Mouse (Mus musculus): ENCODE results near the gene Fam183b. TPM values are rescaled to one million over a fixed set of nuclear protein-coding genes. Genes with fewer than 3 reads are reported as not detected.
A peak's percentile ranks its signal among the peaks of the same experiment; 100 is the strongest.
"Not testable (repeated sequence)": the region's sequence is repeated elsewhere in the genome, so short reads cannot be mapped to it uniquely, and the experiment has no call there.

The Fam183b gene
- polyA plus RNA-seq, 1 experiment from 2014 or later = not detected

DNA sequence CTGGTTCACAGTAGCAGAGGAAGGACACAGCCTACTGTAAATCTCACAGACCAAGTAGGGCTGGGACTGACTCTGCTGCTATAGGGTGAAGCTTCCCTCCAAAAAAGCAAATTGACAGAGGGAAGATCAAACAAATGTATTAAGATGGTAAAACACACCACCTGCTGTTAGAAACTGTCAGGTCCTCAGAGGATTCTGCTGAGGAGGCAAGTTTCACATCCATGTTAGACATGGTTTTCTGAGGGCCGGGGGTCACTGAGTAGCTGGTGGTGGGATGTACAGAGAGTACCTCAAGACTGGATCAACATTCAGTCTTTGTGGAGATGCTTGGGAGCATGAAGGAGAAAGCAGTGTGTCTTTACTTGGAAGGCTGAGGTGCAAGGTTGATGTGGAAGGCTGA is 13.9 kb upstream of the Fam183b start:
- Histone ChIP-seq H3K9ac (no peak overlapping the region), H3K4me3 (ENCODE audit: low read depth, low read length) (no peak overlapping the region), H3K4me1 (ENCODE audit: insufficient read depth) (no peaks in the 10 kb centered on the region), H3K36me3 (ENCODE audit: insufficient read depth) (no peaks in the 10 kb centered on the region), H3K9me3 (ENCODE audit: low read depth, low read length) (no peaks in the 10 kb centered on the region), H3K27me3 (ENCODE audit: insufficient read depth, low read length) (no peaks in the 10 kb centered on the region), H3K4me2 (no peak overlapping the region), H3K27ac (ENCODE audit: low read depth) (no peak overlapping the region)
- WGBS = 77% methylated on average over 1 of the region's 1 CpGs
- TF ChIP-seq CTCF (IDR thresholded peaks at IDR 0.05; ENCODE audit: low read depth) = no peak
- no peak for ATAC-seq (ENCODE audit: insufficient read depth)
- no peak for DNase-seq

DNA sequence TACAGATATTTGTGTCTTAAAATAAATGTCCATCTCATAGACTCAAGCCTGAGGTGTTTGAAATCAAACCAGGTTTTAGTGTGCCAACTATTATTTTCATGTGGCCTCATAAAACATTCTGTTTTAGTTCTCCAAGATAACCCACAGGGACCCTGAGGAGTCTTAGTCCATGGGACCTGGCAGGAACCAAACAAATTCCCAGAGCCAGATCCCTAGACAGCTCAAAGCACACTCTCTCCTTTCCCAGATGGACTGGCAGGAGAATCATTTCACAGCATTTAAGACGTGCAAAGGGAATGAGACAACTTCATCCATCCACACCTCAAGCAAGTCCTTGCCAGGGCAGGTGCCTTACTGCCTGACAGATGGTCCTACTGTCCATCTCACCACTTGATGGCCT is 12.9 kb upstream of the Fam183b start, which contains the start of gene Olfr313:
Olfr313 (plus strand) TSS at position 301 of the 400 bp plus-strand sequence.
- not testable (repeated sequence) for H3K27ac ChIP-seq (ENCODE audit: low read depth); H3K36me3 ChIP-seq (ENCODE audit: insufficient read depth); H3K4me3 ChIP-seq (ENCODE audit: low read depth, low read length); H3K27me3 ChIP-seq (ENCODE audit: insufficient read depth, low read length); H3K4me1 ChIP-seq (ENCODE audit: insufficient read depth); H3K9ac ChIP-seq; DNase-seq; H3K9me3 ChIP-seq (ENCODE audit: low read depth, low read length); H3K4me2 ChIP-seq; ATAC-seq (ENCODE audit: insufficient read depth)
- 44% methylated on average over 1 of the region's 1 CpGs for WGBS

DNA sequence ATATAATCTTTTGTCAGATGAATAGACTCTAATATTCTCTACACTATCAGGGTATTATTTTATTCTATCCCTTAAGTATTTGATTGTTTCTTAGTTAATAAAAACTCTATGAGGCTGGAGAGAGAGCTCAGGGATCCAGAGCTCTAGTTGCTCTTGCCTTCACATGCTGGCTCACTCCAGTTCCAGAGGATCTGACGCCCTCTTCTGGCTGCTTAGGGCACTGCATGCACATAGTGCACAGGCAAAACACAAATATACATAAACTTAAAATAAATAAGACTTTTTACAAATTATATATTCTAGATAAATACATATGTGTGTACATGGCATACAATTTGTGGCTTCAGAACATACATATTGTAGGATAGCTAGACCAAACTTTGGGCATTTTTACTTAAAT is 10.2 kb upstream of the Fam183b start:
- WGBS = 6% methylated on average over 1 of the region's 1 CpGs
- Histone ChIP-seq H3K4me3 (ENCODE audit: low read depth, low read length) (no peak overlapping the region), H3K9me3 (ENCODE audit: low read depth, low read length) (no peaks in the 10 kb centered on the region), H3K27ac (ENCODE audit: low read depth) (no peak overlapping the region), H3K4me2 (no peak overlapping the region), H3K4me1 (ENCODE audit: insufficient read depth) (no peaks in the 10 kb centered on the region), H3K36me3 (ENCODE audit: insufficient read depth) (no peaks in the 10 kb centered on the region), H3K27me3 (ENCODE audit: insufficient read depth, low read length) (no peaks in the 10 kb centered on the region), H3K9ac (no peak overlapping the region)
- ATAC-seq (ENCODE audit: insufficient read depth) (no peak), DNase-seq (no peak)
- TF ChIP-seq CTCF (IDR thresholded peaks at IDR 0.05; ENCODE audit: low read depth) = peak; percentile 35

DNA sequence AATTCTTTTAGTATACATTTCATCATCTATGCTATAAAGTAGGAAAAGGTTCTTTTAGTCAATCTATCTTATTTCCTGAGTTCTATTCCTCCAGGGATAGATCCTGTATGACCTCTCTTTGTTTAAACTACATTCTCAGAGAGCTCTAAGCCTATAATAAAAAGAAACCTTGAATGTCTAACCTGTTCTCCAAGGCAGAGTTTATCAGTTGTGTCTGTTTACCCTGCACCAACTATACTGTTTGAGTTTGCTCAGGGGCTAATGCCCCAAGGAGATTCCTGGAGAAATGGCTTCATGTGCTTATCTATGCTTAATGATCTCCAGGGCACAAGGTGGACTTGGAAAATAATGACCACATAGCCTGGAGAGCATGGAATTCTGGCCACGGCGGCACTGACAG is 2.6 kb upstream of the Fam183b start:
- ATAC-seq (ENCODE audit: insufficient read depth) (no peak), DNase-seq (no peak)
- no peak for TF ChIP-seq CTCF (IDR thresholded peaks at IDR 0.05; ENCODE audit: low read depth)
- no peaks in the 10 kb centered on the region for H3K4me1 ChIP-seq (ENCODE audit: insufficient read depth)
- no peaks in the 10 kb centered on the region for H3K9me3 ChIP-seq (ENCODE audit: low read depth, low read length)
- no peak overlapping the region for H3K4me2 ChIP-seq
- H3K4me3 ChIP-seq (ENCODE audit: low read depth, low read length) = no peak overlapping the region
- H3K9ac ChIP-seq = no peak overlapping the region
- H3K36me3 ChIP-seq (ENCODE audit: insufficient read depth) = no peaks in the 10 kb centered on the region
- WGBS = 27% methylated on average over 2 of the region's 2 CpGs
- H3K27ac ChIP-seq (ENCODE audit: low read depth) = no peak overlapping the region
- no peaks in the 10 kb centered on the region for H3K27me3 ChIP-seq (ENCODE audit: insufficient read depth, low read length)

DNA sequence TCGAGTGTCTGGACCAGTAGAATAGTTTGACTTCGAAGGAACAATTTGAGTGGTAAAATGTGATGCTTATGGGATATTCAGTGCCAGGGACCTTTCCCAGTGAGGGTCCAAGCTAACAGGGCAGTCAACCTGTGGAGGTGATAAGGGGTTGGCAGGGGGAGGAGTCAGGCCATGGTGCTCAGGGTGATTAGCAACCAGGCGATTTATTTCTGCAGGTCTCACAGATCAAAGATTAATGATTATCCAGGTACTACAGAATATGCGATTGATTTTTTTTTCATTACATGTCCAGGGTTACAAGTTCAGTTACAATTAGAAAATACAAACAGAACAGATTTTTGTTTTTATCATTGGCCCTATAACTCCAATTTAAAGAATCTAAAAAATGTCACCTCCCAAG is 2.1 kb upstream of the Fam183b start:
- Histone ChIP-seq H3K9ac (no peak overlapping the region), H3K27me3 (ENCODE audit: insufficient read depth, low read length) (no peaks in the 10 kb centered on the region), H3K4me1 (ENCODE audit: insufficient read depth) (no peaks in the 10 kb centered on the region), H3K4me2 (no peak overlapping the region), H3K9me3 (ENCODE audit: low read depth, low read length) (no peaks in the 10 kb centered on the region), H3K27ac (ENCODE audit: low read depth) (no peak overlapping the region), H3K36me3 (ENCODE audit: insufficient read depth) (no peaks in the 10 kb centered on the region), H3K4me3 (ENCODE audit: low read depth, low read length) (no peak overlapping the region)
- 45% methylated on average over 4 of the region's 4 CpGs for WGBS
- DNase-seq = no peak
- ATAC-seq (ENCODE audit: insufficient read depth) = no peak
- no peak for TF ChIP-seq CTCF (IDR thresholded peaks at IDR 0.05; ENCODE audit: low read depth)

DNA sequence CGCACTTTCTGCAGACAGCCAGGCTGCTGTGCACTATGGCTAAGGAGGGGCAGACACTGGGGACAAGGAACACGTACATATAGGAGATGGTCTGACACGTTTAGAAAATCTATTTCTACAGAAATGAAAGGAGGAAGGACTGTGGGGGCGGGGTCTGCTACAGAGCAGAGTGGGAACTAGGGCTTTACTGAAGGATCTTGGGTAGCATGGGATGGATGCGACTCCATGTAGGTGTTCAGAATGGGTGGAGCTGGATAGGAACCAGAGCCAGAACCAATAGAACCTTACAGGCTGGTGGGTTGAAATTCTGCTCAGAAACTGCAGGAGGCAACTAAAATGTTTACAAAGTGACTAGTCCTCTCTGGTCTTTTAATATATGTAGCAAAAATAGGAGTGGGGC is 2.0 kb downstream of the Fam183b start:
- TF ChIP-seq CTCF (IDR thresholded peaks at IDR 0.05; ENCODE audit: low read depth) = no peak
- WGBS = 66% methylated on average over 5 of the region's 5 CpGs
- no peak overlapping the region for H3K9ac ChIP-seq

DNA sequence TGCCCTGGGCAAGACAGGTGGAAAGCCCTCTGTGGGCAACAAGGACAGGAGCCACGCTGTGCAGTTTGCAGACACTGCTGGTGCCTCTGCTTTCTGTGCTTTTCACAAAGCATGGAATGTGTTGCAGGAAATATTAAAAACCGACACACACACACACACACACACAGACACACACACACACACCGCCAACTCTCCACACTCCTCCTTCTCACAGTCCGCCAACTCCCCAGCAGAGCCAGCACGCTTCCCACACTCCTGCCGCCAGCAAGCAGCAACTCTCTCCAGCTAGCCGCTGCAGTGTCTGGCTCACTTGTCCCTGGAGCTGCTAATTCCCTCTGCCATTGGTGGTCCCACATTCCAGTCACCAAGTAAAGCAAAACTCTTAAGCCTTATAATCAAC is 4.9 kb downstream of the Fam183b start:
- H3K27ac ChIP-seq (ENCODE audit: low read depth) = no peak overlapping the region
- ATAC-seq (ENCODE audit: insufficient read depth) (no peak), DNase-seq (no peak)
- no peaks in the 10 kb centered on the region for H3K27me3 ChIP-seq (ENCODE audit: insufficient read depth, low read length)
- no peaks in the 10 kb centered on the region for H3K4me1 ChIP-seq (ENCODE audit: insufficient read depth)
- no peaks in the 10 kb centered on the region for H3K9me3 ChIP-seq (ENCODE audit: low read depth, low read length)
- H3K9ac ChIP-seq = no peak overlapping the region
- H3K36me3 ChIP-seq (ENCODE audit: insufficient read depth) = no peaks in the 10 kb centered on the region
- TF ChIP-seq CTCF (IDR thresholded peaks at IDR 0.05; ENCODE audit: low read depth) = no peak
- H3K4me3 ChIP-seq (ENCODE audit: low read depth, low read length) = no peak overlapping the region
- no peak overlapping the region for H3K4me2 ChIP-seq
- WGBS = 58% methylated on average over 7 of the region's 7 CpGs

More for the DNA sequence above, 2.0 kb downstream of the Fam183b start:
- Histone ChIP-seq H3K4me1 (ENCODE audit: insufficient read depth) (no peaks in the 10 kb centered on the region), H3K27me3 (ENCODE audit: insufficient read depth, low read length) (no peaks in the 10 kb centered on the region), H3K4me3 (ENCODE audit: low read depth, low read length) (no peak overlapping the region), H3K4me2 (no peak overlapping the region), H3K9me3 (ENCODE audit: low read depth, low read length) (no peaks in the 10 kb centered on the region), H3K27ac (ENCODE audit: low read depth) (no peak overlapping the region), H3K36me3 (ENCODE audit: insufficient read depth) (no peaks in the 10 kb centered on the region)
- DNase-seq (no peak), ATAC-seq (ENCODE audit: insufficient read depth) (no peak)

DNA sequence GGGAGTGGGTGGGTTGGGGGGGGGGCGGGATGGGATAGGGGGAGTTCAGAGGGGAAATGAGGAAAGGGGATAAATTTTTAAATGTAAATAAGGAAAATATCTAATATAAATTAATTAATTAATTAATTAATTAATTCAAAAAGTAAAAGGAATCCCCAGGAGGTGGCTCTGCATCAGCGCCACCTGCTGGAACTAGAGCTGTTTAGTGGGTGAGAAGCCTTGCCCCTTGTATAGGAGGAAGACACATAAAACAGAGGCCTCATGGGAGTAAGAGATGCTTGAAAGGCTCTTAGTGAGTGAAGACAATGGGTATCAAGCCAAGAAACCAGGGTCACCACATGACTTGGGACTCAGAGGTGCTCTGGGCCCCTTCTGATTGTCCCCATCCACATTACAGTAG is 5.9 kb downstream of the Fam183b start:
- WGBS = 82% methylated on average over 2 of the region's 2 CpGs
- Histone ChIP-seq H3K9me3 (ENCODE audit: low read depth, low read length) (no peaks in the 10 kb centered on the region), H3K36me3 (ENCODE audit: insufficient read depth) (no peaks in the 10 kb centered on the region), H3K9ac (no peak overlapping the region), H3K27ac (ENCODE audit: low read depth) (no peak overlapping the region), H3K4me1 (ENCODE audit: insufficient read depth) (no peaks in the 10 kb centered on the region), H3K4me3 (ENCODE audit: low read depth, low read length) (no peak overlapping the region), H3K4me2 (no peak overlapping the region), H3K27me3 (ENCODE audit: insufficient read depth, low read length) (no peaks in the 10 kb centered on the region)
- DNase-seq (no peak), ATAC-seq (ENCODE audit: insufficient read depth) (no peak)
- peak; percentile 6; the same call in 1 of the 2 replicates for TF ChIP-seq CTCF (IDR thresholded peaks at IDR 0.05; ENCODE audit: low read depth)

All from lung, embryonic 14.5 days (tissue).